Mouse (Mus musculus) erythroblast, embryonic 14.5 days (primary cell): Measurements from ENCODE around the gene Rundc3a.

Experiments used
- GATA1 ChIP-seq: IDR thresholded peaks from 2 replicates; pipeline ENCODE4 v1.6.1; 2012; ENCODE audit warnings: low read length, inconsistent platforms, mixed read lengths
- TAL1 ChIP-seq: IDR thresholded peaks from 3 replicates; pipeline ENCODE4 v1.6.1; 2012; ENCODE audit warnings: low read length, inconsistent platforms, mixed read lengths

DNA sequence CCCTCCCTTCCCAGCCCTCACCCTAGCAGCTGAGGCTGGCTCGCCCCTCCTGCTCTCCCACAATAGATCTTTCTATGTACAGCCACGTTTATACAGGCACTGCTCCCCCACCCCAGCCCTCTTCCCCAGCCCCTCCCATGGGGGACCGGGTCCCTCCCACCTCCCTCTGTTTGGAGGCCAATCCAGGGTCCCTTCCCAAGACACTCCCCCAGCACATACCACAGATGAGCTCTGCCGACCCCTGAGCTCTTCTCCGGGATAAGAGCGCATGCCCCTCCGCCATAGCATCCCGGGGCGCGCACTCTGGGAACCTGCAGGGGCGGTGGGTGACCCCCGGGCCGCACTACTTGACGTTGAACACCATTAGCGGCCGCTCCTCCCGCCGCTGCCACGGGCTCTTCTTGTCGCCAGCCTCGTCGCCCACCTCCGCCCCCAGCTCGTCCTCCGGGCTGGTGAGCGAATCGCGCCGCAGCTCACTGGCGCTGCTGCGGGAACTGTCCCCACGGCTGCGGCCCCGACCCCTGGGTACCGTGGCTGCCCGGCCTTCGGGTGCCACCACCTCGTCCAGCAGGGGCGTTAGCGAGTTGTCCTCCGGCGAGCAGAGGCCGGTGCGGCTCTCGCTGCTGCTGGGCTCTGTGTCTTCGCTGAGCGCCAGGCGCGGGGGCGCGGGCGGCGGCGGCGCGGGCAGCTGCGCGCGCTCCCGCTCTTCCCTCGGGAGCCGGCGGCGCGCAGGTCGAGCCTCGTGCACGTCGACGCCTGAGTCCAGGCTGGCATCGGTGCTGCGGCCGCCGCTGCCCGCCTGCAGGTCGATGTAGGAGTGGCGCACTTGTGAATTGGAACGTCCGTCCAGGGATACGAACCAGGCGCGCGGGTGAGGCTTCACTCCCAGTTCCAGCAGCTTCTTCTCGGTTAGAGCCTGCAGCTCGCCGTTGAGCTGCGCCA is 44.2 kb downstream of the Rundc3a start:
- TF ChIP-seq GATA1 (no peak), TAL1 (no peak)
